Mouse (Mus musculus) kidney, adult 8-10 months (tissue): ENCODE data around the gene Tecpr1.

ENCODE experiments used
- DNase-seq, 2 experiments: peaks; one replicate each; pipeline ENCODE4 v3.0.0; 2022

Gene Tecpr1

DNA sequence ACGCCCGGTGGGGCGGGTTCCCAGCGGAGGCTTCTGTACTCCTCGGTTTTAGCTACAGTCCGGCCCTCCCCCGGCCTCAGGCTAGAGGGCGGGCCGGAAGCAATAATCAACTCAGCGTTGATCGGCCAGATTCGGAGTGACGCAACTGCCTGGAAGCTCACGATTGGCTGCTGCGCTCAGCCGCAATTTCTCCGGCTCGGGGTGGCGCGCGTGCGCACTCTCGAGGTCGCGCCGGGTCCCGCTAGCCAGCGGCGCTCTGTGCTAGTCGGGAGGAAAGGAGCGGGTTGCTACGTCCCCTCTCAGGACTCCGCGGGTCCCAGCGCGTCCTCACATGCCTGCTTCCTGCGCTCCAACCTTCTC, at the start of gene Tecpr1:
Tecpr1 (minus strand) TSS at position 113 of the 360 bp plus-strand sequence.
- DNase-seq = peak; percentile 96

DNA sequence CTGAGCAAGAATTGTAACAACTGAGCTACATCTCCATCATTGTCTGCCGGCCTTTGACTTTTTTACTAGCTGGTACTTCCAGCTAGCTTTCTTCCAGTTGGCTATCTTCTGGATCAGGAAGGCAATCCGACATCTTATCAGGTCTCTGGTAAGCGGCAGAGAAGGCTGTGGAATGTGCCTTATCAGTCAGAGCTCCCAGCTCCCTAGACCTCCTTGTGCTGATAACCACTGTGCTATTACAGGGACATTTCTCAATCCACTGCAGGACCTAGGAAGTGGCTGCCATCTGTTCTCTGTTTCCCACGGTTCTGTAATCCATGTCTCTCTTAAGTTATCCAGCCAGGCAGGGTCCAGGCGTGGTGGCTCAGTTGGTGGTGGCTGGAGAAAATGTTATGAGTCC, 48.4 kb upstream of the Tecpr1 start:
- no peak for DNase-seq

GRCm38 (mm10) chr5:144271118-144271517, 47.7 kb upstream of the Tecpr1 start:
- DNase-seq = no peak

- no peak for DNase-seq
Measured at GRCm38 (mm10) chr5:144270420-144270819, 47.0 kb upstream of the Tecpr1 start.

- no peak for DNase-seq
Measured at GRCm38 (mm10) chr5:144269926-144270325, 46.5 kb upstream of the Tecpr1 start.

- DNase-seq = peak; percentile 62 to 69
Measured at GRCm38 (mm10) chr5:144267535-144268241, 44.3 kb upstream of the Tecpr1 start.

DNA sequence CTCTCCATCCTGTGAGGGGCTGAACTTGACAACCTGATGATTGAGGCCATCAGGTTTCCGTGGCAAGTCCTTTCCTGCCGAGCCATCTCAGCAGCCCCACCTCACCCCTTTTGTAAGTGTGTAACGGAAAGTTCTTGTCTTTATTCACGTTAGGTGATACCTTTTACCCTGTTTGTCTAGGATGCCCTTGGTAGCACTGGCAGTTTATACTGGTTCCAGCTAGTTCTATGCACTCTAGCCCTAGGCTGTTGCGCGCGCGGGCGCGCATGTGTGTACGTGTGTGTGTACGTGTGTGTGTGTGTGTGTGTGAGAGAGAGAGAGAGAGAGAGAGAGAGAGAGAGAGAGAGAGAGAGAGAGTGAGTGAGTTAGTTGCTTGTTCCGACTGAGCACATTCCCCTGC, 40.1 kb upstream of the Tecpr1 start:
- DNase-seq = no peak

DNA sequence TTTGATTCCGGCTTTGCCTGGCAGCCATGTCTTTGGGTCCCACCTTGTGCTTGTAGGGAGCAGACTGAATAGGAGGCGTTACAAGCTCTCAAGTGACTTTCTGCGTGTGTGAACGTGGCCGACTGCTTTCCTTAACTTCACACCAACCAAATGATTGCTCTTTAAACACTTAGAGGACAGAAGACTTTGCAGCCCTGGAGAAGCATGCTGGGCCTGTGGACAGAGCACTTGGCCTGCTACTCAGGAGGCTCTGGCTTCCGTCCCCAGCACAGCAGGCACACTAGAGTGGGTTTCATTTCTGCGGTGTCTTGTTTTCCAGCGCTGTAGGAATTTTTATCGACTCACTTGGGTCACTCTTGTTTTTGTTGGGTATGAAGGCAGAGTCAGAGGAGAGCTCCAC, 39.7 kb upstream of the Tecpr1 start:
- DNase-seq = no peak

DNA sequence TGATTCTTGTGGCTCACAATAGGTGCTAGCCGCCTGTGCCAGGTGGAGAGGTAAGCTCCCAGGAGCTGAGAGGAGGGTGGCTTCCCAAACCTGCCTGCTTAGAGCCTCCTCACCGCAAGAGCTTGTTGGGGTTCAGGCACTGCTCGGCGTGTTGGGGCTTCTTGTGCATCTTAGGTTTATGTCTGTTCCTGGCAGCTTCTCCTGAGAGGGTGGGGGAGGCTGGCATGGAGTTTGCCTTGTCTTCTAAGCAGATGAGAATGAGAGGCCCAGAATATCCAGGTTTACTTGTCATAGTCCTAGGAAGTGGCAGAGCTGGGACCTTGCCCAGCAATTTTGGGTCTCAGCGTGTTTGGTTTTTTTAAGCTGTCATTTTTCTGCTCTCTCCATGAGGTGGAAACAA, 38.4 kb upstream of the Tecpr1 start:
- no peak for DNase-seq

DNA sequence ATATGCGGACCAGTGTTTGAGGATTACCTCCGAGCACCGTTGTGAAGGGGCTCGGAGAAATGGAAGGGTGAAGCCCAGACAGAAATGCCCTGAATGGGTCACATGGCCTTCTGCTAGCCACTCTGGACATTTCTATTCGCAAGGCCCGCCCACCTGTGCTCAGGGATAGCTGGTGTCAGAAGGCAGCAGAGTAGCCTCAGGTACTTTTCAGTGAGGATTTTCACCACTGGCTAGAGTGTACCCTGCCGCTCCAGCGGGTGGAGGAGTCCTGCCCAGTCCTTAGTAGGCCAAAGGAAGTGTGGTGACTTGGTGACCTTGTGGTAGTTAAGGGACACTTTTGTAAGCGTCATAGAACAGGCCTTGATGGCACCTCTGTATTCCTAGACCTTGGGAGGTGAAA, 37.9 kb upstream of the Tecpr1 start:
- DNase-seq = no peak

- no peak for DNase-seq
Measured at GRCm38 (mm10) chr5:144260464-144260863, 37.0 kb upstream of the Tecpr1 start.

DNA sequence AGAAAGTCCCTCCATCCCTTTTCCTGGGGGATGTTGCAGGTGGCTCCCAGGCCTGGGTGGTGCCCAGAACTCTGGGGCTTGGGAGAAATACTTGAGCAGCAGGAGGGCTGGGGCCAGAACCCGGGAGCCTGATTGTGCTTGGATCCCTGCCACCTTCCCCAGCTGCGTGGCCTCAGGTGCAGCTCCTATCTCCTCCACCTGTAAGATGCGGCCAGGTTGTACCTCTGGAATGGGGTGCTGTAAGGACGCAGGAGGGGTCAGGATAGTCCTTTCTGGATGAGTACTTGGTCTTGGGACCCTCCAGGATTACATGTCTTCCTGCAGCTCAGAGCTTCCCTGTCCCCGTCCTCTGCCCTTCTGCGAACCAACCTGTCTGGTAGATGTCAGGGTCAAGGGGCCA, 35.8 kb upstream of the Tecpr1 start:
- no peak for DNase-seq

GRCm38 (mm10) chr5:144258687-144259086, 35.3 kb upstream of the Tecpr1 start:
- DNase-seq = peak in 1 of 2 experiments; percentile 54

GRCm38 (mm10) chr5:144258131-144258611, 34.8 kb upstream of the Tecpr1 start:
- peak; percentile 81 to 86 for DNase-seq

GRCm38 (mm10) chr5:144257451-144258110, 34.2 kb upstream of the Tecpr1 start:
- DNase-seq = no peak

GRCm38 (mm10) chr5:144256888-144257287, 33.5 kb upstream of the Tecpr1 start:
- DNase-seq = no peak

DNA sequence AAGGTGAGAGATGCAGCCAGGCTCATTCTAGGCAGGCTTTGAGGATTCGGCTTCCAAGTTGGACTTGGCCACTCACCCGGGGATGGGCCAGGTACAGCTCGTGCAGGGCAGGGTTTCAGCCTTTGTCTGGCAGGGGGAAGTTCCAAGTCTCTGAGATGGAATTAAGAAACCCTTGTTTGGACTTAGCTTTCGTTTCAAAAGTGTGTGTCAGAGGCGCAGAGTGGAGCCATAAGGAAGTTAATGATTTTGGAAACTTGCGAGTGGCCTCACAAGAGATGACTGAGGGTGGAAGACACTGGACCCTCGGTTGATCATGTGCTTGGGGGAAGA, 33.1 kb upstream of the Tecpr1 start:
- DNase-seq = peak in 1 of 2 experiments; percentile 53

DNA sequence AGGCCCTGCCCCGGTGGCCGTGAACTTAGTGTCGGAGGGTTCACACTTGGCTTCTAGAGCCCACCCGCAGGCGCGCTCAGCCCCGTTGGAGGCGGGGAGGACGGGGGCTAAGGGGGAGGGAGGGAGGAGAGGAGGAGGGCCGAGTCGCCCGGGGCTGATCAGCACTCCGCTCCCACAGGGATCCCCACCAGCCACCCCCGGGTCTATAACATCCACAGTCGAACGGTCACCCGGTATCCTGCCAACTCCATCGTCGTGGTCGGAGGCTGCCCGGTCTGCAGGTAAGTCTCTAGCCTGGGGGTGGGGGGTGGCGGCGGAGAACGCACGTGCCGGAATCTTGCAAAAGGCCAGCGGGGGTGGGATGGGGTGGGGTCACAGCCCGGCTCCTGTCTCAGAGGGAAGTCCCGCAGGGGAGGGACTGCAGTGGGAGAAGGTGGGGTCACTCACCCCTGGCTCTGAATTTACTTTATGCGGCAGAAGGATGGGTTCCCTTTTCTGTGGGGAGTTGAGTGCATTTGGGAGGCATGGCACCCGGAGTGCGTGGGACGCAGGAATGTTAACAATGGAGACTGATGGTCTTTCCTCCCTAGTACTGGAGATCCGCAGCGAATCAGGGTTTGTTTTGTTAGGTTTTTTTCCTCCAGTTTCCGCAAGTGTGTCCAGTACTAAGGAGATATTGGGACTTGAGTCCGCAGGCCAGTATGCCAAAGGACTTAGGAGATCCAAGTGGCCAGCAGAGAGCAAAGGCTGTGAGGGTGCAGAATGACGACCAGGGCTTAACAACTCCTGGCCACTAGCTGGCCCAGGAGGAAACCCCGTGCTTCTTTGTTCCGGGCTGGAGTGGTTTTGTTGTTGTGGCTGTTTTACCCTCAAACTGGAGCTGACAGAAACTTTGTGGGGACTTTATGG, 32.5 kb upstream of the Tecpr1 start:
- peak; percentile 57 for DNase-seq

DNA sequence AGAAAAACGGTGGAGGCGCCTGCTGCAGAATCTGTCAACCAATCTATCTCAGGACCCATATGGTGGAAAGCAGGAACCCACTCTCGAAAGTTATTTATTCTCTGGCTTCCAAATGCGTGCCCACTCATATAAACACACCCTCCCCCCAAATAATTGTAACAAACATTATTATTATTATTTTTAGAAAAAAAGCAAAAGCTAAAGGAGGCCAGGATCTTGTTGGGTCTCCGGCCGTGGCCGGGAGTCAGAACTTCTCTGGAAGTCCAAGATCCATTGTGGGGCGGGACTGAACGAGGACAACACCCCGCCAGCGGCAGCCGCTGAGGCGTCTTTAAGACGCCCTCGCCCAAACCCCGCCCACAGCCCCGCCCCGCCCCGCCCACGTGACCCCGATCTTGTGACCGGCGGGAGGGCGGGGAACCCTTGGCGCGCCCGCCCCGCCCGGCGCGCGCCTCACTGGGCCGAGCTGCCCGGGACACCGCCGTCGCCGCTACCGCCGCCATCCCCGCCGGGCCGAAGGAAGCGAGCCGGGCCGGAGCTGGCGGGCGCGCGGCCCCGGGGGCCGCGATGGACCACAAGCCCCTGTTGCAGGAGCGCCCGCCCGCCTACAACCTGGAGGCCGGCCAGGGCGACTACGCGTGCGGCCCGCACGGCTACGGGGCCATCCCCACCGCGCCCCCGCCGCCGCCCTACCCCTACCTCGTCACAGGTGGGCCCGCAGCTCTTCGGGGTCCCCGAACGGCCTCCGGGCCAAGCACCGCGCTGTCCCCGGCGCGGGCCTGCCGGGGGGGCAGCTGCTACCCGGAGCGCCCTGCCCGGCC, 31.6 kb upstream of the Tecpr1 start:
- peak; percentile 87 to 92 for DNase-seq

- DNase-seq = peak; percentile 87 to 90
Measured at GRCm38 (mm10) chr5:144254122-144254810, 30.9 kb upstream of the Tecpr1 start.

GRCm38 (mm10) chr5:144253212-144253611, 29.8 kb upstream of the Tecpr1 start:
- DNase-seq = no peak
